Mouse (Mus musculus): ENCODE data around the gene P2ry10. TPM values are rescaled to one million over a fixed set of nuclear protein-coding genes. Genes with fewer than 3 reads are reported as not detected.

The P2ry10 gene
- polyA plus RNA-seq, 1 experiment, result not detected

DNA sequence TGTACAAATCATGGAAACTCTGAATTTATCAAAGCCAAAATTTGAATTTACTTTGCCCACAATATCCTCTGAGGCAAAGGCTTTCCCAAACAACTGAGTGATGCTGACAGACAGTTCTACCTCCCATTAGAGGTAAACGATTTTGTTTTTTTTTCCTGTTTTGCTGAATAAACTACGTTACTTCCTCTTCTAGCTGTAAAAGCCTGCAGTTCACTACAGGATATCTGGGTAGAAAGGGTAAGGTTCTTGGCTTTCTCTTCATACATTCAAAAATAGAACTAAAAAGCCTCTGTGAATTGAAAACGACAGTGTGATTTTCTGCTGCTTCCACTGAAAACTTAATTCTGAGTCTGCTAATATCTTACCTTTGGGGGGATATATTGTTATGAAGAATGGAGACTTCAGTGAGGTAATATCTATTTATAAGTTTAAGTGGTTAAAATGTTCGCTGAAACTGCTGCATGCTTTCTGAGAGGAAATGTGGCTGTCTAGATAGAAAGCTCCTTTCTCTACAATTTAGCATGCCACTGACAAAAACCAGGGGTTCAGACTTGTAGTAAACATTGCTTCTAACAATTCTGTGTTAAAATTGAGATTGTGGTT, 61.2 kb downstream of the P2ry10 start:
- Histone ChIP-seq H3K4me3 (peak overlapping the region; percentile 26), H3K4me2 (ENCODE audit: low read depth) (peak overlapping the region; percentile 72)

GRCm38 (mm10) chrX:107150027-107150426, 61.7 kb downstream of the P2ry10 start:
- Histone ChIP-seq H3K27me3 (ENCODE audit: control insufficient read depth, insufficient read depth, insufficient read length) (no peaks in the 10 kb centered on the region), H3K79me2 (ENCODE audit: control insufficient read depth, insufficient read depth) (no peaks in the 10 kb centered on the region), H3ac (ENCODE audit: control insufficient read depth, insufficient read length) (no peak overlapping the region), H3K4me3 (peak overlapping the region; percentile 26), H3K4me2 (ENCODE audit: low read depth) (peak overlapping the region; percentile 72), H3K36me3 (ENCODE audit: control insufficient read depth, insufficient read depth) (no peaks in the 10 kb centered on the region)
- TF ChIP-seq MAX (IDR thresholded peaks at IDR 0.05; ENCODE audit: low read depth) (no peak), USF1 (IDR thresholded peaks at IDR 0.05; ENCODE audit: low read depth) (no peak), E2F4 (IDR thresholded peaks at IDR 0.05; ENCODE audit: insufficient read depth) (no peak)

More for the DNA sequence above, 61.2 kb downstream of the P2ry10 start:
- Histone ChIP-seq H3K36me3 (ENCODE audit: control insufficient read depth, insufficient read depth) (no peaks in the 10 kb centered on the region), H3K79me2 (ENCODE audit: control insufficient read depth, insufficient read depth) (no peaks in the 10 kb centered on the region), H3ac (ENCODE audit: control insufficient read depth, insufficient read length) (no peak overlapping the region), H3K27me3 (ENCODE audit: control insufficient read depth, insufficient read depth, insufficient read length) (no peaks in the 10 kb centered on the region)
- TF ChIP-seq MYOG (IDR thresholded peaks at IDR 0.05; ENCODE audit: control insufficient read depth in 1 of 3, insufficient read depth in 1 of 3, insufficient read length in 2 of 3, low read depth in 2 of 3) (no peak), CEBPB (IDR thresholded peaks at IDR 0.05; ENCODE audit: insufficient read depth, poor library complexity, severe bottlenecking) (no peak), REST (IDR thresholded peaks at IDR 0.05; ENCODE audit: insufficient read depth, insufficient read length) (no peak), MYOD1 (IDR thresholded peaks at IDR 0.05; ENCODE audit: control insufficient read depth in 1 of 3, insufficient read length in 2 of 3, low read depth in 2 of 3) (no peak), POLR2AphosphoS2 (IDR thresholded peaks at IDR 0.05; ENCODE audit: insufficient read length, low read depth) (no peak), E2F4 (IDR thresholded peaks at IDR 0.05; ENCODE audit: insufficient read depth) (no peak), POLR2A (IDR thresholded peaks at IDR 0.05; ENCODE audit: insufficient read length, low read depth) (no peak), TCF3 (IDR thresholded peaks at IDR 0.05; ENCODE audit: insufficient read length, low read depth) (no peak), MAX (IDR thresholded peaks at IDR 0.05; ENCODE audit: low read depth) (no peak), TCF12 (IDR thresholded peaks at IDR 0.05; ENCODE audit: insufficient read depth, poor library complexity, severe bottlenecking) (no peak), SRF (IDR thresholded peaks at IDR 0.05; ENCODE audit: control insufficient read depth, insufficient read length, low read depth) (no peak), USF1 (IDR thresholded peaks at IDR 0.05; ENCODE audit: low read depth) (no peak)

GRCm38 (mm10) chrX:107150752-107151515, 62.6 kb downstream of the P2ry10 start:
- Histone ChIP-seq H3ac (ENCODE audit: control insufficient read depth, insufficient read length) (no peak overlapping the region), H3K79me2 (ENCODE audit: control insufficient read depth, insufficient read depth) (no peaks in the 10 kb centered on the region), H3K4me2 (ENCODE audit: low read depth) (peak overlapping the region; percentile 72), H3K36me3 (ENCODE audit: control insufficient read depth, insufficient read depth) (no peaks in the 10 kb centered on the region), H3K27me3 (ENCODE audit: control insufficient read depth, insufficient read depth, insufficient read length) (no peaks in the 10 kb centered on the region), H3K4me3 (peak overlapping the region; percentile 26)
- TF ChIP-seq MYOG (IDR thresholded peaks at IDR 0.05; ENCODE audit: control insufficient read depth in 1 of 3, insufficient read depth in 1 of 3, insufficient read length in 2 of 3, low read depth in 2 of 3) (no peak), CEBPB (IDR thresholded peaks at IDR 0.05; ENCODE audit: insufficient read depth, poor library complexity, severe bottlenecking) (peak; percentile 67; the same call in 1 of the 2 replicates)

Other genes with a start within 250 kb of the P2ry10 start
- 0.10 TPM for gene Rtl3, start 247.8 kb upstream of the P2ry10 start, polyA plus RNA-seq (2012; fragmentation: generic; extraction: Trizol)
- gene Lpar4, start 167.9 kb upstream of the P2ry10 start, polyA plus RNA-seq (2012; fragmentation: generic; extraction: Trizol), result 0.61 TPM
- 1.4 TPM for gene P2ry10b, start 60.4 kb downstream of the P2ry10 start, polyA plus RNA-seq (2012; fragmentation: generic; extraction: Trizol)
- not detected for gene Gpr174, start 167.4 kb downstream of the P2ry10 start, polyA plus RNA-seq (2012; fragmentation: generic; extraction: Trizol)

Data from myocyte (in vitro differentiated cells).